Mouse (Mus musculus) CD4-positive helper T cell, adult 2 months (primary cell): ENCODE results near the gene 3830406C13Rik.

Source experiments
- DNase-seq: peaks from one replicate; pipeline ENCODE4 v3.0.0-alpha.2; 2012; ENCODE audit warnings: low read depth, missing footprints, low spot score

The 3830406C13Rik gene

GRCm38 (mm10) chr14:12342458-12343131 is 58.6 kb downstream of the 3830406C13Rik start:
- no peak for DNase-seq

GRCm38 (mm10) chr14:12343451-12343941 is 59.5 kb downstream of the 3830406C13Rik start:
- no peak for DNase-seq

GRCm38 (mm10) chr14:12344061-12344745 is 60.2 kb downstream of the 3830406C13Rik start:
- no peak for DNase-seq

GRCm38 (mm10) chr14:12344746-12345240 is 60.8 kb downstream of the 3830406C13Rik start:
- DNase-seq: no peak

GRCm38 (mm10) chr14:12345241-12345921 is 61.4 kb downstream of the 3830406C13Rik start:
- no peak for DNase-seq

GRCm38 (mm10) chr14:12346011-12346864 is 62.3 kb downstream of the 3830406C13Rik start:
- no peak for DNase-seq

- no peak for DNase-seq
Measured at GRCm38 (mm10) chr14:12346865-12347600, 63.1 kb downstream of the 3830406C13Rik start.

- DNase-seq: no peak
Measured at GRCm38 (mm10) chr14:12348089-12348488, 64.1 kb downstream of the 3830406C13Rik start, which contains the start of gene Fezf2. Gene Fezf2, minus strand, starts transcription at chr14:12348189.

- no peak for DNase-seq
Measured at GRCm38 (mm10) chr14:12349334-12350090, 65.5 kb downstream of the 3830406C13Rik start.

GRCm38 (mm10) chr14:12350271-12350916 is 66.4 kb downstream of the 3830406C13Rik start:
- DNase-seq: no peak
